Mouse (Mus musculus): Measurements from ENCODE around the gene Kcnj9.
A peak's percentile ranks its signal among the peaks of the same experiment; 100 is the strongest.

The Kcnj9 gene

DNA sequence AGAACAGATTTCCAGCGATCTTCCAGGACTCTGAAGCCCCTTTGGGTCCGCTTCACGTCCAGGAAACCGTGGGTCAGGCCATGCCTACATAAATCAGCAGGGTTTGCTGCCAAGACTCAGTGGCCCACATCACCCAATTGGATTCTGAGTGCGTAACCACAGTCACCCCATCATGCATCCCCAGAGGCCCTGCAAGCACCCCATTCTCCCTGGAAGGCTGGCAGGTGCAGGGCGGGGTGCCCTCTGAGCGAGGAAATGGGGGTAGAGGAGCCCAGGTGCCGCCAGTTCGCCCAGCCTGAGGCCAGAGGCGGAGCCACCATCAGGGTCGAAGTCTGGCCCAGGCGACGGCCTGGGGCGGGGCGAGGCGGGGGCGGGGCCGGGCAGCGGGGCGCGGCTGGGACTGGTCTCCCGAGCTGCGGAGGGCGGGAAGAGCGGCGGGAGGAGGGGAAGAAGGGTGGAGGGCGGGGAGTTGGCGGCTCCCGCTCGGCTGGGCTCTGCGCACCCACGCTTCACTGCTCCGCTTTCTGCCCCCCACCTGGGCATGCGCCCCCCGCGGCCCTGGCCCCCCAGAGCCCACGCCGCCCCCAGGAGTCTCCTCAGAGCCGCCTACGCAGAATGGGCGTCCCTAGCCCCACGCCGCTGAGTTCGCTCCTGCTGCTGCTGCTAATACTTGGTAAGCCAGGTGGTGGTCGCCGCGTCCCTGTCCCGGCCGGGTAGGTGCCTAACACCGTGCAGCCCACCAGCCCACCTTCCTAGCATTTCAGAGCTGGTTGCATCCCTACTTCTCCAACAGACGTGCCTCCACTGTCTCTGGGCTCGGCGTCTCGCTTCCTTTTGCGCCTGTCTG, 17.0 kb downstream of the Kcnj9 start:
- peak; percentile 84 to 92 for DNase-seq

DNA sequence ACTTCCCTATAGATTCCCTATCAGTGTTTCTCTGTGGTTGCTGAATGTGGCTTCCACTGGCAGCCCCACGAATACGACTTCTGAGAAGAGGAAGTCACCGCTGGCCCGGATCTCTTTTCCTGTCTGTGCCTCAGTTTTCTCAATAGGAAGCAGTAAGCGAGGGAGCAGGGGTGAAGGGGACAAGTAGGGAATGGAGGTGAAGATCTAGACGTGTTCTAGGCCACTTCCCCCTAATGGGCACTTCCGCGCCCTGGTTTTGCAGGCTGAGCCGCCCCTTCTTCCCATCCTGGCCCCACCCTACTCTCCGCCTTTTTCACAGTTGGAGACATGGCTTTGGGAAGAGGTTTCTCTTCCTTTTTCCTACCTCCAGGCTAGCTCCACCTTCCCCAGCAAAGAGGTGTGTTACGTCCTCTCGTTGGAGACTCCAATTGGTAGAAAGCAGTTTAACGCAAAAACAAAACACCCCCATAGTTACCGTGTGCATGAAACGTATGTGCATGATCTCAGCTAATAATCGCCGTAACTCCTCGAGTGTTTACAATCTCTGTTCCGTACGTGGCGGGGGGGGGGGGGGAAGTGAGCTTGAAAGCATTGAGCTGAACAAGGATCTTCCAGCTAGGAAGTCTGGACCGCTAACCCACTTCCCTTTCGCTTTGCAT, 17.7 kb downstream of the Kcnj9 start:
- peak; percentile 67 to 70 for DNase-seq

DNA sequence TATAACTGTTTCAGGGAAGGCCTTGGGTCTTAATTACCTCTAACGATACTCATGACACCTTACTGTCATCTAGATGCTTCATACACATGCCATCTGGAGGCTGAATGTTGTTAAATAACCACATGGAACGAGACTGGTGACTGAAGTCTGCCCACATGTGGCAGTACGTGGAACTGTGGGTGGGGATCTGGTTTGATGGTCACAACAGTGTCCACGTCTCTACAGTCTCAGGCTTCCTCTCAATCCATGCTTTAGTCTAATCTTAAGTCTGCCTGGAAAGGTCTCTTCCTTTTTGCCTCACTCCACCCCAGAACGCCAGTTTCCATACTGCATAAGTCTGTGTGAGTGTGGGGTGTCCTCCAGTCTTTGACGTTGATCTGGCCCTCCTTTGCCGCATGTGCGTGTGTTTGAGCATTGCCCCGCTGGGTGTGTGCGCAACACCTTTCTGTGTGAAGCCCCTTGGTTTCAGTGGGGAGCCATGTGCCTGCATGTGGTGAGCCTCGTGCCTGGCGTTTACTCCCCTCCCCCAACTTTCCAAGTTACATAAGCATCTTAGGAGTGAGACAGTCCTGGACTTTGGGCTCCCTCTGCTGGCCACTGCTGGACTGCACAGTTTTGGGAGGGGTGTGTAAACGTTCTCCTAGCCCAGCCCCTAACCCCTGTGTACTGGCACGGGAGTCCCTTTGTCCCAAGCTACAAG, 19.3 kb downstream of the Kcnj9 start:
- DNase-seq, result peak; percentile 92 to 96

DNA sequence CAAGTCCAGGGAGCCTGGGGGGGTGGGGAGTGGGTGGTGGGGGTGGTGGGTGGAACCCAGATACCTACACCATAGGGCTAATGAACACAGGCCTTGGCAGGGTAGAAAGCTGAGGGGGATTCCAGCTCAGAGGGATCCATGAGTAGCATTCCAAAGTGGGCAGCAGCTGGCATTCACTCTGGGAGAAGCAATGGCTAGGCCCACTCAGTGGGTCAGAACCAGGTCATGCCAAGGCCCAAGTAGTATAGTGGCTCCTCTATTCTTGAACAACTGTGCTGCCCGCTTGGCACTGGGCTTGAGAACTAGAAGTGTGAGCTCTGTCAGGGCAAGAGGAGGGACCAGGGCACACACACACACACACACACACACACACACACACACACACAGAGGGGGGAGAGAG, 20.7 kb downstream of the Kcnj9 start:
- no peak for DNase-seq

DNA sequence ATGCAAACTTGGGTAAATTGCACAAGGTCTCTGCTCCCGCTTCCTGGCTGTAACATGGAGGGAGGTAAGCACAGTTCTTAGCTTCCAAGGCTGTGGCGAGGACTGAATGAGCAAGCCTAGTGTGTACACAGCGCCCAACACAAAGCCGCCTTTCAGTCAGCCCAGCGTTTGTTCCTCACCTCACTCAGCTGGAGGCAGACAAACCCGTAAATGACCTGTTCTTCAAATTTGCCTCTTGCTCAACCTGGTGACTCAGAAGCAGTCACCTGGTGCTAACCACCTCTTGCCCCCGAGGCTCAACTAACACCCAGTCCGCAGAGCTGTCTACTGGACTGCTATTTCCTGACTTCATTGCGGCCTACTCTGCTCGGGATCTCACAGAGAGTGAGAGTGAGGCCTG, 21.2 kb downstream of the Kcnj9 start:
- DNase-seq, result no peak

DNA sequence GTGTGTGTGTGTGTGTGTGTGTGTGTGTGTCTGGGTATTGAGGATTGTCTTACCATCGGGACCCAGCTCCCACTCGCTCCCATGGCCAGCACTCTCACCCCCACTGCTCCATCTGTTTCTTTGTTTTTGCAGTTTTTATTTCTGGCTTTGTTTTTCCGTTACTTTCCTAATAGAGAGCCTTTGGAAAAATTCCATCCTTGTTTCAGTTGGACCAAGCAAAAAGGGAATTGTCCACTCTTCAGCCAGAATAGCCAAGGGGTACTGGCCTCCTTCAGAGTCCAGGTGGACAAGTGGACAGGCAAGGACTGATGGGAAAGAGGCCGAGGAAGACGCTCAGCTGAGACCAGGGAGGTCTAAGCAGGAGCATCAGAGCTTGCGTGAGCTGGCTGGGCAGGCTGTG, 22.2 kb downstream of the Kcnj9 start:
- no peak for DNase-seq

- no peak for DNase-seq
Observed at GRCm38 (mm10) chr1:172306196-172306595, 22.9 kb downstream of the Kcnj9 start.

DNA sequence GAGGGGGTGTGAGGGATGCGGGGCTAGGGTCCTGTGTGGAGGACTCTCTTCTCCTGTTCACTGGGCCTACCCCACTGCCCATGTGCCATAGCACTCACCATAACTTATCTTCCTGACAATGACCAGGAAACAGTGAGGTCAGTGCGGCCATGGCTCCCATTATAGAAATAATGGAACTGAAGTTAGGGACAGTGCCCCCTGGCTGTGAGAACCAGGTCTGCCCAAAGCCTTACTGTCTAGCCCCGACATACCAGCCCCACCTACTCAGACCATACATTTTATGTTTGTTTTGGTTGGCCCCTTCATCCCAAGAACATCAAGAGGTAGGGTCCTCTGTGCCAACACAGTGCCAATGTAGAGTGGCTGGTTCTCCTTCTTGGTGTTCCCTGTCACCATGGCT, 23.5 kb downstream of the Kcnj9 start:
- DNase-seq, result no peak

GRCm38 (mm10) chr1:172305153-172305552, 24.0 kb downstream of the Kcnj9 start:
- no peak for DNase-seq

DNA sequence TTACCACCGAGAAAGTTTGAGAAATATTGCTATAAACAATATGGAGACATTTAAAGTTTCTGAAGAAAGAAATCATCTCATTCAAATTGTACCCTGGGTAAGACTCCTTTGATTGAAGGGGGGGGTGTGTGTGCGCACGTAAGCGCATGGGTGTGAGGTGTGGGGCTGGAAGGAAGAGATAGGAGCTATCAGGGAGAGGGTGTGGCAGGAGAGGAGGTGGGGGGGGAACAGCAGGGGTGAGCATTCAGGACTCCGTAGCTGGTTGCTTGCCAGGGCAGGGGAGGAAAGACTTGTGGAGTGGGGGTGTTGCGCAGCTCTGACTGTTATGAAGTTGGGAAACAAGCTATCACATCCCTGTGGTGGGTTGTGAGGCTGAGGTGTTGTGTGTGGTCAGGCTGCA, 24.7 kb downstream of the Kcnj9 start:
- no peak for DNase-seq

- no peak for DNase-seq
Observed at GRCm38 (mm10) chr1:172302851-172303250, 26.3 kb downstream of the Kcnj9 start.

- no peak for DNase-seq
Observed at GRCm38 (mm10) chr1:172302311-172302710, 26.8 kb downstream of the Kcnj9 start.

DNA sequence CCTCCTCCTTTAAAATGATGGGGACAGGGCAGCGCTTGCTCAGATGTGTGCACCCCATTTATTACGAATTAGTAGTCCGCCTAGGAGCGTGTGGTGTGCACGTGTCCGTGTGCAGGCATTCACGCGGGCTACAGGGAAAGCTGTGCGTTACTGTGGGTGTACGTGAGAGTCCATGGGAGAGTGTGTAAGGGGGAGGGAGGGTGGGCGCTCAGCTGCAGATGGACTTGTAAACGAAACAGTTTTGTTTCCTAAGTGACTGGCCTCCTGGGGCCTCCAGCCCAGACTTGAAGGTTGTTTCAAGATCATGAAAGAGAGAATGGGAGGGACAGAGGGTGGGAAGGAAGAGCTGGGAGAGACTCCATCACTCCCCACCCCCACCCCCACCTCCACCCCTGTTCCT, 27.9 kb downstream of the Kcnj9 start:
- DNase-seq, result no peak

- DNase-seq, result no peak
Observed at GRCm38 (mm10) chr1:172300247-172300646, 28.9 kb downstream of the Kcnj9 start.

DNA sequence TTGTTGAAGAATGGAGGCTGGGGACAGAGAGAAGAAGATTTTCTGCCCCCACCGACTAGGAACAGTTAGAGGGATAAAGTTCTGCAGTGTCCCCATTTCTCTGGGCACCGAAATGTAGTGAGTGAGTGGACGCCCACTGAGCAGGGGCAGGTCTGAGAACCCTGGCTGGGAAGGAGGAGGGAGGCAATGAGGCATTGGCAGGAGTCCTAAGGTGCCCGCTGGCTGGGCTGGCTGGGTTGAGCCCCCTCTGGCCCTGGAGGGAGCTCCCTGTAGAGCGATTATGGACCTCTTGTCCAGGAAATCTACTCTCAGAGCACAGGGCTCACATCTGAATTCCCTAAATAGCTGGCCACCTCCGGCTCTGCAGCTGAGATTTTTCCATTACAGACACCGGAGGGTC, 29.6 kb downstream of the Kcnj9 start:
- DNase-seq, result no peak

GRCm38 (mm10) chr1:172297611-172298537, 31.2 kb downstream of the Kcnj9 start, which contains the start of gene Atp1a2:
Atp1a2 (minus strand) TSS chr1:172298064.
- peak in 1 of 2 experiments; percentile 21 for DNase-seq

DNA sequence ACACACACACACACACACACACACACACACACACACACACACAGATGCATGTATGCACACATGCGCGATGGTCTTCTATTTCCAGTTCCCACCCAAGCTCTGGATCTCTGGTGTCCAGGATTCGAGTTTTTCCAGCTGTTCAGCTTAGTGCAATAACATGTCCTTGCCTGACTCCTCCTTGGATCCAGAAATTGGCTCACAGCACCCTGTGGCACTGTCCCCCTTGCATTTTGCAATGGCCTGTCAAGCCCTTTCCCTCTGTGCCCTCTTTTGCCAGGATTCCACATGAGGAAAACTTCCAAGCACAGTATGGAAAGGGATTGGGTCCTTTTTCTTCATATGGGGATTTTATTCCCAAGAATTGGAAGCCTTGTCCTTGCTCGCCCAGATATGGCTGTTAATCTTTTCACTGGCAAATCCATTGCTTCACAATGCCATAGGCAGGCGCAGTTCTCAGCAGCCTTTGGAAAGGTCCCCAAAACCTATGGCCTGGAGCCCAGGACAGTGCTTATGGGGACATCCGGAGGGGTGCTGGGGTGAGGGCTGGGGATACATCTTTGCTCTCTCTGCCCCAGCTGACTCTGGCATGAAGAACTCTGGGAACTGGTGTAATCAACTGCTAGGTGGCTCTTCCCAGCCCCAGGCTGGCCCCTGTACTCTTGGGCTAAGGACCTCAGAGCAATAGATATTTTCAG, 32.2 kb downstream of the Kcnj9 start:
- peak in 1 of 2 experiments; percentile 34 for DNase-seq

DNA sequence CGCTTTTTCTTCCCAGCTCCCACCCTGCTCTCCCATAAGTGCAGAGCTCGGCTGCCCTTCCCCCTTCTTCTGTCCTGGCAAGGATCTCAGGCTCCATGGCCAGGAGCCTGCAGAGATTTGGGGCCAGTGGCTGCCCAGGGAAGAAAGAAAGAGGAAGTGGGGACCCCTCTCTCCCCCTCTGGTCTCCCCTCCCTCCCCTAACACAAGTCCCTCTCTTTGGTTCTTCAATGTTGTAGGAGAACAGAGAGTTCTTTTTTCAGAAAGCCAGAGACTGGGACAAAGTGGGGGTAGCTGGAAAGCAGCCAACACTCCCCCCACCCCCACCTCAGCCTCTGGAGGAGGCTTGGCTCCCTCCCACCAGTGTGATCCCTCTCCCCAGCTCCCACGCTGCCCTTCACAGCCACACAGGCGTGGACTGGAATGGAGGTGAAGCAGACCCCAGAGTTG, 33.3 kb downstream of the Kcnj9 start:
- DNase-seq, result no peak

- no peak for DNase-seq
Observed at GRCm38 (mm10) chr1:172293449-172293848, 35.7 kb downstream of the Kcnj9 start.

GRCm38 (mm10) chr1:172292880-172293279, 36.2 kb downstream of the Kcnj9 start:
- no peak for DNase-seq

DNA sequence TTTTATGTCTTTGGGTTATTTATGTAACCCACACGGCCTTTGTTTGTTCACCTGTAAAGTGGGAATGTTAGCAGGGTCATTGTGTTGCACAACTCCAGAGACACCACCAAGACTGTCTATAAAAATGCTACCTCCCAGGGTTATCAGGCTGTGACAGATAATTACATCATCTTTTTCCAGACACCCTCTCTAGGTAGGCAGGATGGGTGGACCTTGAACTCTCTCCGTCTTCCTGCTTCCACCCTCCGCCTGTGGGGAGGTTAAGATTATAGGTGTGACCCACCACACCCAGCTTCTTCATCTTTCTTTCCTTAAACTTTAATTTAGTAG, 39.5 kb downstream of the Kcnj9 start:
- DNase-seq, result no peak
